In the genomic region with DNA sequence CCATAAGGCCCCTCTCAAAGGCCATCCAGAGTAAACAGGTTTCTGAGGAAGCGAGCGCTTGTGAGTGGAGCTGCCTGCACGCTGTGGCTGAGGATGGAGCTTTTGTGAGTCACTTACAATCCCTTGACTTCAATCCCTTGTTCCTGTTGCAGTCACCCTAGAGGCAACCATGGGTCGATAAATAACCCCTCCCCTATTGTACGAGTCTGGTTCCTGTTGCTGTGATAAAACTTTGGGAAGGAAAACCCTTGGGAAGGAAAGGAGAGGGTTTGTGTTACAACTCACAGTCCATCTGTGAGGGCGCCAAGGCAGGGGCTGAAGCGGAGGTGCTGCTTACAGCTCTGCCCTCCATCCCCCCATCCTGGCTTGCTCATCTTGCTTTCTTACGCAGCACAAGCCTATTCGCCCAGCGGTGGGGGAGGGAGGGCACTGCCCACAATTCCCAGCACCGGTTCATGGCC, we compare ENCODE assay signal across 8 mouse cellular contexts. TPM values are rescaled to one million over a fixed set of nuclear protein-coding genes. Genes with fewer than 3 reads are reported as not detected.
DNase-seq lines count a peak whose midpoint lies in the region; ATAC-seq and TF ChIP-seq lines count a peak whose summit lies in the region.

No protein-coding gene starts in this region.

- no peak for TF ChIP-seq CTCF in midbrain, postnatal 0 days (IDR thresholded peaks at IDR 0.05)

- H3K9ac ChIP-seq in kidney, embryonic 14.5 days (ENCODE audit: low read depth, low read length) = no peak overlapping the region
- H3K9ac ChIP-seq in embryonic facial prominence, embryonic 11.5 days (replicated peaks; ENCODE audit: low read length) = peak overlapping the region; percentile 18; the same call in 1 of the 2 replicates
- H3K9ac ChIP-seq in hindbrain, embryonic 15.5 days = no peak overlapping the region
- no peak overlapping the region for H3K9ac ChIP-seq in midbrain, postnatal 0 days (replicated peaks; ENCODE audit: low read length, poor library complexity, severe bottlenecking)

- no peaks in the 10 kb centered on the region for H3K9me3 ChIP-seq in kidney, embryonic 14.5 days (ENCODE audit: control insufficient read depth, low read length)
- no peaks in the 10 kb centered on the region for H3K9me3 ChIP-seq in embryonic facial prominence, embryonic 11.5 days (replicated peaks; ENCODE audit: control insufficient read depth, low read length)
- H3K9me3 ChIP-seq in hindbrain, embryonic 15.5 days = no peaks in the 10 kb centered on the region
- H3K9me3 ChIP-seq in midbrain, postnatal 0 days (ENCODE audit: low read length) = no peaks in the 10 kb centered on the region

- H3K4me3 ChIP-seq in kidney, embryonic 14.5 days (ENCODE audit: low read length) = no peak overlapping the region
- no peak overlapping the region for H3K4me3 ChIP-seq in embryonic facial prominence, embryonic 11.5 days (ENCODE audit: low read depth, low read length)
- H3K4me3 ChIP-seq in hindbrain, embryonic 15.5 days = no peak overlapping the region
- H3K4me3 ChIP-seq in midbrain, postnatal 0 days (ENCODE audit: low read depth, low read length) = no peak overlapping the region

- intact Hi-C loops in gastrocnemius, postnatal 36 days (cut with DNase I) = no loop called here

- WGBS in kidney, embryonic 14.5 days = 7% methylated on average over 11 of the region's 11 CpGs
- 9% methylated on average over 11 of the region's 11 CpGs for WGBS in embryonic facial prominence, embryonic 11.5 days
- 4% methylated on average over 11 of the region's 11 CpGs for WGBS in hindbrain, embryonic 15.5 days
- 7% methylated on average over 11 of the region's 11 CpGs for WGBS in midbrain, postnatal 0 days

- peak overlapping the region; percentile 13; the same call in 1 of the 2 replicates for H3K4me2 ChIP-seq in kidney, embryonic 14.5 days (replicated peaks; ENCODE audit: low read depth, low read length)
- H3K4me2 ChIP-seq in embryonic facial prominence, embryonic 11.5 days (ENCODE audit: low read depth, low read length) = no peak overlapping the region
- no peak overlapping the region for H3K4me2 ChIP-seq in hindbrain, embryonic 15.5 days
- H3K4me2 ChIP-seq in midbrain, postnatal 0 days (ENCODE audit: low read depth, low read length, poor library complexity, severe bottlenecking) = no peak overlapping the region

- DNase-seq in kidney, adult 18-20 months = no peak
- peak; percentile 65 for DNase-seq in embryonic facial prominence, embryonic 11.5 days (ENCODE audit: low spot score)
- peak; percentile 69 for DNase-seq in midbrain, postnatal 0 days (ENCODE audit: low spot score)
- no peak for DNase-seq in layer of hippocampus, postnatal 36 days
- DNase-seq in gastrocnemius, postnatal 36 days = no peak

- H3K27me3 ChIP-seq in kidney, embryonic 14.5 days (ENCODE audit: control insufficient read depth, insufficient read depth, low read length) = no peaks in the 10 kb centered on the region
- H3K27me3 ChIP-seq in embryonic facial prominence, embryonic 11.5 days (ENCODE audit: control insufficient read depth, insufficient read depth, low read length) = no peaks in the 10 kb centered on the region
- no peaks in the 10 kb centered on the region for H3K27me3 ChIP-seq in hindbrain, embryonic 15.5 days
- no peaks in the 10 kb centered on the region for H3K27me3 ChIP-seq in midbrain, postnatal 0 days (ENCODE audit: insufficient read depth, low read length)

- peak overlapping the region; percentile 69 for H3K27ac ChIP-seq in kidney, embryonic 14.5 days (ENCODE audit: low read depth, low read length)
- H3K27ac ChIP-seq in embryonic facial prominence, embryonic 11.5 days (replicated peaks; ENCODE audit: low read depth, low read length) = peak overlapping the region; percentile 52
- H3K27ac ChIP-seq in hindbrain, embryonic 15.5 days (replicated peaks) = peak overlapping the region; percentile 70
- H3K27ac ChIP-seq in midbrain, postnatal 0 days (ENCODE audit: low read depth, low read length) = peak overlapping the region; percentile 43; the same call in 1 of the 2 replicates

- peaks cover 25% of the 10 kb centered on the region for H3K4me1 ChIP-seq in kidney, embryonic 14.5 days (ENCODE audit: control insufficient read depth, insufficient read depth, low read length)
- no peaks in the 10 kb centered on the region; the same call in 1 of the 2 replicates for H3K4me1 ChIP-seq in embryonic facial prominence, embryonic 11.5 days (ENCODE audit: control insufficient read depth, insufficient read depth, low read length)
- peaks cover 24% of the 10 kb centered on the region for H3K4me1 ChIP-seq in hindbrain, embryonic 15.5 days (replicated peaks)
- H3K4me1 ChIP-seq in midbrain, postnatal 0 days (ENCODE audit: insufficient read depth, low read length) = no peaks in the 10 kb centered on the region; the same call in 1 of the 2 replicates

- peak; percentile 22; the same call in 1 of the 2 replicates for ATAC-seq in kidney, embryonic 14.5 days (ENCODE audit: low FRiP score, low TSS enrichment)
- peak; percentile 49; the same call in 1 of the 2 replicates for ATAC-seq in embryonic facial prominence, embryonic 11.5 days (replicated peaks; ENCODE audit: insufficient number of reproducible peaks, low FRiP score, low TSS enrichment, low read depth)
- no peak; the same call in 1 of the 2 replicates for ATAC-seq in hindbrain, embryonic 15.5 days (ENCODE audit: low FRiP score, low read depth)
- ATAC-seq in midbrain, postnatal 0 days (ENCODE audit: low FRiP score) = no peak
- no peak for ATAC-seq in inflammation-experienced regulatory T-cells, adult 6 months

- H3K36me3 ChIP-seq in kidney, embryonic 14.5 days (ENCODE audit: control insufficient read depth, insufficient read depth, low read length) = no peaks in the 10 kb centered on the region
- H3K36me3 ChIP-seq in embryonic facial prominence, embryonic 11.5 days (replicated peaks; ENCODE audit: control insufficient read depth, insufficient read depth, low read depth, low read length) = no peaks in the 10 kb centered on the region
- H3K36me3 ChIP-seq in hindbrain, embryonic 15.5 days = no peaks in the 10 kb centered on the region
- no peaks in the 10 kb centered on the region for H3K36me3 ChIP-seq in midbrain, postnatal 0 days (ENCODE audit: insufficient read depth, low read length)

RNA-seq across cellular contexts. Expression of gene Cstad, which starts 45.2 kb away (rescaled TPM):
- 0.91 and 1.7 TPM in 2 replicates for polyA plus RNA-seq in kidney, embryonic 14.5 days (2014; fragmentation: Nextera tagmentation; extraction: Ambion mirVana)
- 1.9 TPM in 1 of 2 replicates, not detected in the other for polyA plus RNA-seq in embryonic facial prominence, embryonic 11.5 days (2014; fragmentation: Nextera tagmentation; extraction: Ambion mirVana)
- polyA plus RNA-seq in hindbrain, embryonic 15.5 days (2015; fragmentation: Nextera tagmentation; extraction: Ambion mirVana) = 0.51 and 0.94 TPM in 2 replicates
- total RNA-seq in midbrain, postnatal 0 days (2014; rRNA removed) = 0.55 and 2.2 TPM in 2 replicates
- polyA plus RNA-seq in midbrain, postnatal 0 days (2015; fragmentation: Nextera tagmentation; extraction: Ambion mirVana) = 0.64 and 0.70 TPM in 2 replicates
- 1 to 10 TPM; 3.0 to 8.3 (median 4.3) TPM for polyA plus RNA-seq in inflammation-experienced regulatory T-cells, adult 6 months (2017; shearing (Covaris generic))
- 1 to 10 TPM; 3.5 to 4.0 TPM for total RNA-seq in layer of hippocampus, postnatal 36 days (2021)
- 1 to 10 TPM; 2.5 to 3.4 TPM for total RNA-seq in gastrocnemius, postnatal 36 days (2021)

Comparison
In these comparisons a context has a peak if more than half of its experiments do, and no peak if none do; other contexts are left out.
1. ATAC-seq: peak in kidney, embryonic 14.5 days (single experiment) and embryonic facial prominence, embryonic 11.5 days (single experiment); none in hindbrain, embryonic 15.5 days (single experiment), midbrain, postnatal 0 days (single experiment) and inflammation-experienced regulatory T-cells, adult 6 months (single experiment).
2. DNase-seq: peak in embryonic facial prominence, embryonic 11.5 days (single experiment) and midbrain, postnatal 0 days (single experiment); none in kidney, adult 18-20 months (single experiment), layer of hippocampus, postnatal 36 days (0 of 2) and gastrocnemius, postnatal 36 days (0 of 2).
3. Peak in every context shown above with its lines, with median percentiles within 50 percentile points of each other: H3K27ac ChIP-seq.